Mouse (Mus musculus) CD4-positive, CD25-positive, alpha-beta regulatory T cell (primary cell): ENCODE measurements around the gene Nrsn2. TPM values are rescaled to one million over a fixed set of nuclear protein-coding genes. Genes with fewer than 3 reads are reported as not detected.

Experiments used
- polyA plus RNA-seq: library from polyadenylated mRNA; unstranded; fragments of 100-300 nt; shearing (Covaris generic); gene quantifications from one replicate; pipeline ENCODE4 v1.2.1, GENCODE M21; 2017

Gene Nrsn2
- polyA plus RNA-seq: not detected

GRCm38 (mm10) chr2:152376345-152376741 is at the start of gene Nrsn2:
TSS of gene Nrsn2 (minus strand) at chr2:152376638.

GRCm38 (mm10) chr2:152415287-152415686 is 38.8 kb upstream of the Nrsn2 start, which contains the start of gene 6820408C15Rik:
TSS of gene 6820408C15Rik (plus strand) at chr2:152415587.

GRCm38 (mm10) chr2:152414591-152415165 is 38.2 kb upstream of the Nrsn2 start, which contains the start of gene Zcchc3:
TSS of gene Zcchc3 (minus strand) at chr2:152415027.

GRCm38 (mm10) chr2:152397680-152398435 is 21.4 kb upstream of the Nrsn2 start, which contains the start of gene Sox12:
TSS of gene Sox12 (minus strand) at chr2:152398063.

GRCm38 (mm10) chr2:152343329-152344213 is 32.9 kb downstream of the Nrsn2 start, which contains the start of gene Trib3:
TSS of gene Trib3 (minus strand) at chr2:152344032.

GRCm38 (mm10) chr2:152332101-152332825 is 44.2 kb downstream of the Nrsn2 start, which contains the start of gene Rbck1:
TSS of gene Rbck1 (minus strand) at chr2:152332653.

Other genes with a start within 250 kb of the Nrsn2 start
- gene Tcf15, start 233.1 kb downstream of the Nrsn2 start, polyA plus RNA-seq: not detected
- 45.2 TPM for gene Csnk2a1, start 149.8 kb downstream of the Nrsn2 start, polyA plus RNA-seq
- 60.2 TPM for gene Tbc1d20, start 82.8 kb downstream of the Nrsn2 start, polyA plus RNA-seq
- gene Rbck1, start 44.0 kb downstream of the Nrsn2 start, polyA plus RNA-seq: 338 TPM
- gene Trib3, start 32.6 kb downstream of the Nrsn2 start, polyA plus RNA-seq: 4.6 TPM
- gene Sox12, start 21.4 kb upstream of the Nrsn2 start, polyA plus RNA-seq: 1.8 TPM
- gene Zcchc3, start 38.4 kb upstream of the Nrsn2 start, polyA plus RNA-seq: 2.6 TPM
- gene 6820408C15Rik, start 38.9 kb upstream of the Nrsn2 start, polyA plus RNA-seq: 0.14 TPM
- not detected for gene Defb23, start 88.0 kb upstream of the Nrsn2 start, polyA plus RNA-seq
- not detected for gene Defb20, start 100.4 kb upstream of the Nrsn2 start, polyA plus RNA-seq
- not detected for gene Defb22, start 113.5 kb upstream of the Nrsn2 start, polyA plus RNA-seq
- not detected for gene Defb26, start 135.1 kb upstream of the Nrsn2 start, polyA plus RNA-seq
- not detected for gene Defb28, start 141.6 kb upstream of the Nrsn2 start, polyA plus RNA-seq
- not detected for gene Defb29, start 163.5 kb upstream of the Nrsn2 start, polyA plus RNA-seq
- not detected for gene Gm17416, start 192.7 kb upstream of the Nrsn2 start, polyA plus RNA-seq
- not detected for gene Defb21, start 196.1 kb upstream of the Nrsn2 start, polyA plus RNA-seq
- not detected for gene Defb19, start 203.7 kb upstream of the Nrsn2 start, polyA plus RNA-seq
- gene Defb45, start 222.8 kb upstream of the Nrsn2 start, polyA plus RNA-seq: not detected
- not detected for gene Defb36, start 227.7 kb upstream of the Nrsn2 start, polyA plus RNA-seq
- gene Defb25, start 246.4 kb upstream of the Nrsn2 start, polyA plus RNA-seq: not detected